Mouse (Mus musculus) left cerebral cortex, postnatal 4 days (tissue): ENCODE measurements at regions not wholly inside any gene's neighbourhood (a gene's known extent, or its start where the extent isn't known, plus 50 kb on each side); places are given as distances from the start of the nearest gene placed in this dataset.

ENCODE experiments used
- DNase-seq: peaks from one replicate; pipeline ENCODE4 v3.0.0-alpha.2; 2022
- intact Hi-C: fragments of 180-260 bp; cut with DNase I; formaldehyde crosslinking; loops from one replicate; pipeline ENCODE4 v1.15.1; 2025

DNA sequence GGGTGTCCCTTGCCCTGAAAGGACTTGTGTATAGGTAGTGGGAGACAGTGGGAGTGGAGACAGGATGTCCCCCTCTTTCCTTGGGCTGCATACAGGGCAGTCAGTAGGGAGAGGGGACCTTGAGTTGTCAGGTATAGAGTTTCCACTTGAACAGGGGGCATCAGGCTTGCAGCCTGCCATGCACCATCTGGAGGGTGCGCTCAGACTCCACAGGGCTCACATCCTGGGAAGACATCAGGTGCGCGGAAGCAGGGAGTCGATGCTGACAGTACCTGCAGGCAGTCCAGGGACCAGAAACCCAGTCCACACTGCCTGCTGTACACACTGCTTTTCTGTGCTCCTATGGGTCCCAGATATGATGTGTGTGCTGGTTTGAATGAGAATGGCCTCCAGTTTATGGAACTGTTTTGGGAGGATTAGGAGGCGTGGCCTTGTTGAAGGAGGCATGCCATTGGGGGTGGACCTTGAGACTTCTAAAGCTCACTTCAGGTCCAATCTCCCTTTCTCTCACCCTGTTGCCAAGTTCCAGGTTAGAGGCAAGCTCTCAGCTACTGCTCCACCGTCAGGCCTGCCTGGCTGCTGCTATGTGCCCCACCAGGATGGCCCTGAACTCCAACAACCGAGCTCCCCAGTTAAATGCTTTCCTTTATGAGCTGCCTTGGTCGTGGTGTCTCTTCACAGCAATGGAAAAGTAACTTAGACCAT, 262.1 kb downstream of the Matn1 start:
- DNase-seq, result no peak
- intact Hi-C loops, result no loop called here

DNA sequence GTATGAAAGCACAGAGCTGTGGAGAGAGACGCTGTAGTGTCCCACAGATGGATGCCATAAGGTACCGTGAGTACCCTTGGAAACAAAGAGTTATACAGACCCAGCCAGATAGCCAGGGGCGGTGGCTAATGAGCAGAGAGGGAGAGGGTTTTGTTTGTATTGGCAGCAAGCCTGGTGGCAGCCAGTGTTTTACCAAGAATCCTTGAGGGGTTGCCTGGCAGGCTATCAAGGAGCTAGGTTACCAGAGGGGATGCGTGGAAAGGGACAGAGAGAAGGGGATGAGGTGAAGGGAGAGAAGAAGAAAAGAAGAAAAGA, 262.7 kb downstream of the Matn1 start:
- intact Hi-C loops, result no loop called here
- DNase-seq, result peak; percentile 84

DNA sequence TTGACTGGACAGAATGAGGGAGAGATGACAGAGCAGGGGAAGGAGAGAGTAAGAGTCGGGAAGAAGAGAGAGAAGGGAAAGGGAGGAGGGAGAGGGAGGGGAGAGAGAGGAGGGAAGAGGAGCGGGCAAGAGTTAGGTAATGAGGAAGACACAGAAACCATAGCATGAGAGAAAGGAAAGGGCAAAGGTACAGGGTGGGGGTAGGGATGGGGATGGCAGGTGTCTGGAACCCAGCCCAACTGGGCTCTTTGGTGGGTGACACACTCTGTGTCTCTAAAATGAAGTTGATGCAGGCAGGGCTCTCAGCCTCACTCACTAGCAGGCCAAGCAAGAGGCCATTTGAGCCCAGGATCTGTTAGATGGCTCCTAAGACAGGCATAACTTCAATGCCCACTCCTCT, 263.1 kb downstream of the Matn1 start:
- no peak for DNase-seq
- intact Hi-C loops, result no loop called here

GRCm38 (mm10) chr4:131208166-131208565, 264.0 kb downstream of the Matn1 start:
- intact Hi-C loops, result no loop called here
- no peak for DNase-seq

- DNase-seq, result no peak
- intact Hi-C loops, result no loop called here
Measured at GRCm38 (mm10) chr4:131208637-131209036, 264.5 kb downstream of the Matn1 start.

DNA sequence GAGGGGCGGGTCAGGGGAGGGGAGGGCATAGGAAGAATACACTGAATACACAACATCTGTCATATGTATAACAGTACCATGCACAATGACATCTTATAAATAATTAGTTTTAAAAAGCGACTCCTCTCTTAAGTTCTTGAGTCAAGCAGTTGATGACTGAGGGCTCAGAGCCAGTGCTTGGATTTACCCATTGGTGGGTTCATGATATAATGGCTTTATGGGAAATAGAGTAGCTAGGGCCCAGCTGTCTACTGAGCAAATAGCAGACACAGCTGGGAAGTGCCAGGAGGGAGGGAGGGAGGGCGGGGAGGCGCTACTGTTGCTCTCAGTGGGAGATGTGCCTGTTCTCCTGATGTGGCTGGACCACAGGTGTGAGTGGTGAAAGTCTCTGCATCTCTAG, 268.5 kb downstream of the Matn1 start:
- intact Hi-C loops, result loop anchor here (10.0 kb wide), 1 partner anchor 48 kb away; no protein-coding TSS in a partner anchor
- no peak for DNase-seq

DNA sequence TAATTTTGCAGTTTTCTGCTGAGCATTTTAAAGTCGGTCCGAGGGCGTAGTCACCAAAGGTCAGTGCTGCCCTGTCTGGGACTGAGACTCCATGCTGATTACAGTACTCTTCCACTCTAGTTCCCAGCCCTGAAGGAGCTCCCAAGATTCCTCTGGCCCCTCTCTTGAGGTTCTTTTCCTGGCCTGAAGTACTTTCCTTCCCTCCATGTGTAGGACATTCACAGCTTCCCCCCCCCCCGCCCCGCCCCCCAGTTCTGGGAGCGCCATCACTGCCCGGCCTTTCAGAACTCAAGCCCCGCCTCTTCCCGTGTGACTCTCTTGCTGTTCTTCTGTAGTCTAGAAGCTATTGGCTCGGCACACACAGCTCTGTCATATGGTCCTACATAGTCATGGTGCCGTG, 271.5 kb downstream of the Matn1 start:
- intact Hi-C loops, result loop anchor here (2.0 to 10.0 kb wide), 2 partner anchors 15 to 51 kb away; no protein-coding TSS in a partner anchor
- DNase-seq, result no peak

GRCm38 (mm10) chr4:131216361-131216760, 272.2 kb downstream of the Matn1 start:
- intact Hi-C loops, result loop anchor here (10.0 kb wide), 1 partner anchor 52 kb away; no protein-coding TSS in a partner anchor
- no peak for DNase-seq

- intact Hi-C loops, result loop anchor here (10.0 kb wide), 1 partner anchor 52 kb away; no protein-coding TSS in a partner anchor
- DNase-seq, result no peak
Measured at GRCm38 (mm10) chr4:131217083-131217482, 272.9 kb downstream of the Matn1 start.

GRCm38 (mm10) chr4:131217571-131218155, 273.5 kb downstream of the Matn1 start:
- intact Hi-C loops, result loop anchor here (10.0 kb wide), 1 partner anchor 53 kb away; no protein-coding TSS in a partner anchor
- no peak for DNase-seq

DNA sequence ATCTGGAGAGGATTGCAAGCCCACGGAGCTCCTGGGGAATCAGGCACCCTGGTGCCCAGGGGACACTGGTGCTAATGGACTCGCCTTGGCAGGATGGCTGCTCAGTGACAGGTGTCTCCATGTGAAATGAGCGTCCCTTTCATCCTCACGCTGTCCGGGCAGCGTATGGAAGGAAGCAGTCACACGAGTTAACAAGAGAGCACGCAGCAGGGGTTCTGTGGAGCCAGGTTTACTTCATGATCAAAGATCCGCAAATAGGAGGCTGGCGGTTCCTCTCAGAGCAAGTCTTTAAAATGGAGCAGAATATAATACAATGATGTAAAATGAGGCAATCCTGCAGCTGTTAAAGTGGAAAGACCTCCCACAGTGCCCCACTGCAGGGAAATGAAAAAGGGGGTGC, 276.8 kb downstream of the Matn1 start:
- intact Hi-C loops, result no loop called here

DNA sequence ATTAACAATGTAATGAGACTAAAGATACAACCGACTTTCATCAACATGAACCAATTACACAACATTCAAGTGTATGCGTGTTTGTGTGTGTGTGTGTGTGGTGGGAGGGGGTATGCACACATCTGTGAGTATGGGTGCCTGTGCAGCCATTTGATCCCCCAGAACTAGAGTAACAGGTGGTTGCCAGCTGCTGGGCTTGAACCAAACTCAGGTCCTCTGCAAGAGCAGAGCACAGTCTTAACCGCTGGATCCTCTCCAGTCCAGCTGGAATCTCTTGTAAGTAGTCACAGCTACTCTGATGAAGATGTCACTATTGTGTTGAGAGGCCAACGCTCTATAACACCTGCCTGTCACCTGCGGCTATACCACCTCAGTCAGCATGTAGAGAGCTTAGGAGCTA, 286.2 kb downstream of the Matn1 start:
- DNase-seq, result no peak
- intact Hi-C loops, result loop anchor here (2.0 kb wide), 1 partner anchor 16 kb away; no protein-coding TSS in a partner anchor

More for the DNA sequence above, 276.8 kb downstream of the Matn1 start:
- no peak for DNase-seq

GRCm38 (mm10) chr4:131236611-131237031, 292.4 kb downstream of the Matn1 start:
- no peak for DNase-seq
- intact Hi-C loops, result no loop called here

- intact Hi-C loops, result no loop called here
- DNase-seq, result no peak
Measured at GRCm38 (mm10) chr4:131238591-131238990, 294.4 kb downstream of the Matn1 start.

GRCm38 (mm10) chr4:131239132-131239531, 294.9 kb downstream of the Matn1 start:
- intact Hi-C loops, result no loop called here
- DNase-seq, result no peak

DNA sequence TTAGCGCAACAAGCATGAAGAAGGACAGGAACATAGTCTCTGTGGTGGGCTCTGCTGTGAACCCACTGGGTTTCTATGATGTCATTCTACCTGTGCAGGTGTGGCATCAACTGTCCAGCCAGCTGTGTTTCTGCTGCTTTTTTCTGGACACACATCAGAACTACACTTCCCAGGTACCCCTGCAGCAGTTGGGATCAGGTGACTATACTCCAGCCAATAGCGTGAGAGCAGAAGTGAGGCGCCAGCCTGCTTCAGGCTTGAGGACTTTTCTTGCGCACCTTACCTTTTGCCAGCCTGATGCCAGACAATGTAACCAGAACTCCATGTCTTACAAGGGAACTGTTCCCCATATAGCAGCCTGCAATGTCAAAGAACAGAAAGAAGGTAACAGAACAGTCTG, 296.3 kb downstream of the Matn1 start:
- no peak for DNase-seq
- intact Hi-C loops, result no loop called here

DNA sequence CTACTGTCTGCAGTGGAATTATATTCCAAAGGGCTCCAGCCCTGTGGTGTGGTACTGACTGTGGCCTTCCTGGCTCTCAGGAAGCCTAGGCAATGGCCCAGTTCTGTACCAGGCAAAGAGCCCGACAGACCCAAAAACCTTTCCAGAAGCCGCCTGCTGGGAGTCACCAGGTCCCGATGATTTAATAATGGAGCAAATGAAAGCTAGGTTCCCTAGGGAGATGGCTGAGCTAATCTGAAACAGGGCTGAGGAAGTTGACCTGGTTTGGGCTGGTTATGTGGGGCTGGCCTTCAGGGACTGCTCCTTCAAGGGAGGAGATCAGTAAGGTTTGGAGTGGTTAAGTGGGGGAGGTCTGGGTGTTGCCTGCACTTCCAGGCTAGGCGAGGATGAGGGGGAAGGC, 298.1 kb downstream of the Matn1 start:
- intact Hi-C loops, result no loop called here
- DNase-seq, result no peak

DNA sequence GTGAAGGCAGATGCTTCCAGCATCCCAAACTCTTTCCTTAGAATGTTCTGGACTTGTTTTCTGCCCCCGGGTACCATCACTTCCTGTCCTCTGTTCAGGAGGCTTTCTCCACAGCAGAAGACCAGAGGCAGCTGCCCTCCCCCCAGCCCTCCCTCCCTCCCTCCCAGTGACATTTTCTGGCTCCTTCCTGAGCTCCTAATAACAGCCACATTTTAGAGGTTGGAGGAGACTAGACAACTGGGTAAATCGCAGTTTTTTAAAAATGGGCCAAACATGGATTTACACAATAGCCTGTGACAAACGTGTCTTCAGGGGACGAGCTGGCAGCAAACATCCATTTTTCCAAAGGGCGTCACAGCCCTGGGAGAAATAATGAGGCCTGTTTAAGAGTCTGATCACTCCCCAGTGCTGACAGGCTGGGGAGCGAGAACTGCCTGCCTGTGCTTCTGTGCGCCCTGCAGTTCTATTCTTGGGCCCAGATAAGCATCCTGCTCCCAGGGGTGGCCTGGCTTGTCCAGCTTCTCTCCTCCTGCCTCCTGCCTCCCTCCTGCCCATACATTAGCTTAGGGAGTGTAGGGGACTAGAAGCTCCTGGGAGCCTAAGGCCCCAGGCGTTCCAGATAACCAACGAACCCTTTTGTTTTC, 299.7 kb downstream of the Matn1 start:
- intact Hi-C loops, result no loop called here
- DNase-seq, result peak; percentile 24

DNA sequence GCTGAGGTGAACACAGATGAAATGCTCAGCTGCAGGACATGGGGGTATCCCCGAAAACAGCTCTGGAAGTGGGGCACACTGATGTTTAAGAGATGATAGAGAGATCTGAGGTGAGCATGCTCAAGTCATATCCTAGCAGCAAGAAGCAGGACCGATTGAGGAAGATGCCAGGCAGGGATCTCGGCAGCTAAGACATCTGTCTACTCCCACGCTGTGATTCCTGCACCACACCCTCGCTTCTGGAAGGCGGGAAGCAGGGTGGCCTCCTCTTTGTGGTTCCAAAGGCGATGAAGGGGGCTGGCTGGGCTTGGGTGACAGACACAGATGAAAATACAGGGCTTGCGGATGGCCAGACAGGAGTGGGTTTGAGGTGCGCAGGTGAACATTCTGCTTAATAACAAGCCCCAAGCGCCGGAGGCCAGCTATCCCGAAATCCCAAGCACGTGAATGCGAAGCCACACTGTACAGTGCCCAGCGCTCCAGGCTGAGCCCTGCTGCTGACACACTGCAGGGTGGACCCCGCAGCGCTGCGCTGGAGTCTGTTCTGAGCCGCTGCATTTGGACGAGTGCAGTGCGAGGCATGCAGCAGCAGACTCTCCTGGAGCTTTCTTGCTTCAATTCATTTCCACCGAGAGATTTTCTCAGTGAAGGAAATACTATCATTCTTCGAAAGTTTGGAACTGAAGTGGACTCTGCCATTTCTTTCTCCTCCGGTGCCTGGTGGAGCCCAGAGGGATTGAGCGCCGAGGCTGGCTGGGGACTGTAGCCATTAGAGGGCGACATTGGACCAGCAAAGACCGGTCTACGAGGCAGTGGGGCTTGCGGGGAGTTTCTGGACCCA, 308.6 kb downstream of the Matn1 start:
- intact Hi-C loops, result loop anchor here (5.0 to 10.0 kb wide), 3 partner anchors 148 to 584 kb away; partner anchors contain the start of gene Ptpru
- peak; percentile 83 for DNase-seq

GRCm38 (mm10) chr4:131253443-131253817, 309.2 kb downstream of the Matn1 start:
- DNase-seq, result no peak
- intact Hi-C loops, result loop anchor here (5.0 to 10.0 kb wide), 3 partner anchors 149 to 584 kb away; partner anchors contain the start of gene Ptpru

DNA sequence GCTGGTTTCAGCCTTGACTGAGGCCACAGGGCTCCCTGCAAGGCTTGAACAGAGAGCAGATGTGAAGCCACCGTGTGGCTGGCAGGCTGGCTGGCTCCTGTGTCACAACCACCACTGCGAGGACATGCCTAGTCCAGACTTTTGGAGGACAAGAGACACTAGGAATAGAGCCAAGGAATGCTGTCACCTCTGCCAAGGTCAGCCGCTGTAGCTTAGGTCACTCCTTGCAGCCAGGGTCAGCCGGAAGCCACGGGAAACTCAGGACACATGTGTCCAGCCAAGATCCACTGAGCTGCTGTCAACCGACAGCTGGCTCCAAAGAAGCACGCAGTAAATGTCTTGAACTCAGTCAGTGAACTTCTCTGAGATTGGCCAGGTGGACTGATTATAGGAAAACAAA, 310.1 kb downstream of the Matn1 start:
- DNase-seq, result no peak
- intact Hi-C loops, result loop anchor here (5.0 to 10.0 kb wide), 3 partner anchors 149 to 583 kb away; partner anchors contain the start of gene Ptpru
